Mouse (Mus musculus) bone marrow, adult 2 months (tissue): ENCODE data around the gene Synpo2.

Experiments
- CTCF ChIP-seq: fragments of 200-500 bp; IDR thresholded peaks from 2 replicates; pipeline ENCODE4 v1.5.1; 2011; ENCODE audit warnings: low read length, control low read depth; ENCODE audit not compliant: control insufficient read depth, insufficient read depth
- POLR2A ChIP-seq: fragments of 200-500 bp; IDR thresholded peaks from 2 replicates; pipeline ENCODE4 v1.6.1; 2011; ENCODE audit warnings: low read depth, mild to moderate bottlenecking, control low read depth, low read length, borderline replicate concordance; ENCODE audit not compliant: control insufficient read depth

DNA sequence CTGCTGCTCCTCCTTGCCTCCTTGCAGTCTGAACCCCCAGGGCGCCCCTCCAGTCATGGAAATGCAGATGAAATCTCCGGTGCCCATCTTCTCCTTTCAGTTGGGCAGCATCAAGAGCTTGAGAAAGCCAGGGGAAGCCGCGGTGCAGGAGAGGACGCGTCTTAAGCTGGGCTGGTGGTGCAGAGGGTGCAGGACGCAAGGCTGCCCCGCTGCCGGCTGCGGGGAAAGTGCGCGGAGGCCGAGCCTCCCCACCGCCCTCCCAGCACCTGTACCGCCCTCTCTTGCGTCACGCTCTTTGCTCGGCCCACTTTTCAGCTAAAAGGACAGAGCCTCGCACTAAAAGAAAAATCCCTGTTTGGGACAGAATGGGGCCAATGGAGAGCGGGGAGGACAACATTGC lies at the start of gene Synpo2:
- TF ChIP-seq CTCF (no peak), POLR2A (no peak)
